Mouse (Mus musculus) kidney, embryonic 15.5 days (tissue): ENCODE data around the gene Agbl1. TPM values are rescaled to one million over a fixed set of nuclear protein-coding genes. Genes with fewer than 3 reads are reported as not detected.

ENCODE experiments used
- ATAC-seq: fragments of 200-750 bp; cut with Nextera tagmentation; replicated peaks from 2 replicates; pipeline ENCODE4 v1.8.0; 2017; ENCODE audit warnings: moderate TSS enrichment; ENCODE audit not compliant: low FRiP score
- H3K27ac ChIP-seq: fragments of 300-500 bp; sonication (generic); 2 replicates; pipeline ENCODE4 v1.5.1; 2015; ENCODE audit warnings: mild to moderate bottlenecking, inconsistent platforms
- H3K27me3 ChIP-seq: fragments of 300-500 bp; sonication (generic); 2 replicates; pipeline ENCODE4 v1.6.1; 2015; ENCODE audit warnings: inconsistent platforms
- H3K36me3 ChIP-seq: fragments of 300-500 bp; sonication (generic); 2 replicates; pipeline ENCODE4 v1.6.1; 2015; ENCODE audit warnings: inconsistent platforms
- H3K4me1 ChIP-seq: fragments of 300-500 bp; sonication (generic); 2 replicates; pipeline ENCODE4 v1.6.1; 2015; ENCODE audit warnings: inconsistent platforms
- H3K4me2 ChIP-seq: fragments of 300-500 bp; sonication (generic); 2 replicates; pipeline ENCODE4 v1.6.1; 2015; ENCODE audit warnings: moderate library complexity, mild to moderate bottlenecking, inconsistent platforms
- H3K4me3 ChIP-seq: fragments of 300-500 bp; sonication (generic); replicated peaks from 2 replicates; pipeline ENCODE4 v1.5.1; 2015; ENCODE audit warnings: mild to moderate bottlenecking, inconsistent platforms
- H3K9ac ChIP-seq: fragments of 300-500 bp; sonication (generic); 2 replicates; pipeline ENCODE4 v1.6.1; 2015; ENCODE audit warnings: mild to moderate bottlenecking, inconsistent platforms
- H3K9me3 ChIP-seq: fragments of 300-500 bp; sonication (generic); replicated peaks from 2 replicates; pipeline ENCODE4 v1.6.1; 2016; ENCODE audit warnings: inconsistent platforms
- WGBS: fragments of 180-500 bp; shearing (Covaris S2); methylation state at CpG from one replicate; pipeline ENCODE4 v1.1.7; 2015; ENCODE audit warnings: mixed read lengths; 5-methylcytosine and 5-hydroxymethylcytosine counted together
- polyA plus RNA-seq: library from polyadenylated mRNA; unstranded; fragments of >200 nt; fragmentation: Nextera tagmentation; extraction: Ambion mirVana; gene quantifications from 2 replicates; pipeline ENCODE4 v1.2.1, GENCODE M21; 2015

Gene Agbl1
- polyA plus RNA-seq, 1 experiment from 2014 or later = 0.09 TPM

DNA sequence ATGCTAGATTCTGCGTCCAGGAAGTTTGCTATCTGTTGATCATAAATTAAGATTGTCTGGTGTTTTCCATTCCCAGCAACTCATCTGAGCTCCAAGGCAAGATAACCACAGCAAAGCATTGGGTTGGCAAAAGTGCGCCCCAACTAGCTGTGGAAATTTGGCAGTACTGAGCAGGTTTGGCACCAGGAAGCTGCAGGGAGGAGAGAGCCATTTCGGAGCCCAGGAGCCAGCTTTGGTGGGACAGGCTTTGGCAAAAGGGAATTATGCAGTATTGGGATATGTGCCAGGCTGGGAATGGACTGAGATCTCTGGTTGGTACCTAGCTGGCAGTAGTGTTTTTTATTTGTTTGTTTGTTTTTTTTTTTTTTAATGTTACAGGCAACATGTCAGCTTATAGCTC lies 612.5 kb downstream of the Agbl1 start:
- H3K4me3 ChIP-seq = no peak overlapping the region
- no peak overlapping the region for H3K27ac ChIP-seq
- no peaks in the 10 kb centered on the region for H3K9me3 ChIP-seq
- no peak for ATAC-seq
- no peaks in the 10 kb centered on the region for H3K36me3 ChIP-seq
- no peaks in the 10 kb centered on the region for H3K27me3 ChIP-seq
- no peak overlapping the region for H3K4me2 ChIP-seq
- no peaks in the 10 kb centered on the region for H3K4me1 ChIP-seq
- 89% methylated on average over 3 of the region's 3 CpGs for WGBS
- no peak overlapping the region for H3K9ac ChIP-seq

- H3K4me3 ChIP-seq = peak overlapping the region; percentile 8; the same call in 1 of the 2 replicates
- H3K27ac ChIP-seq = no peak overlapping the region
These were observed 659.9 kb downstream of the Agbl1 start for GRCm38 (mm10) chr7:76889416-76890209.

GRCm38 (mm10) chr7:76904096-76904495 lies 674.4 kb downstream of the Agbl1 start:
- H3K4me2 ChIP-seq = no peak overlapping the region
- H3K9me3 ChIP-seq = no peaks in the 10 kb centered on the region
- no peak overlapping the region for H3K27ac ChIP-seq
- H3K9ac ChIP-seq = no peak overlapping the region
- no peak overlapping the region for H3K4me3 ChIP-seq
- H3K4me1 ChIP-seq = no peaks in the 10 kb centered on the region
- H3K27me3 ChIP-seq = no peaks in the 10 kb centered on the region
- ATAC-seq = no peak
- H3K36me3 ChIP-seq = no peaks in the 10 kb centered on the region
- 95% methylated on average over 1 of the region's 1 CpGs for WGBS

More at GRCm38 (mm10) chr7:76889416-76890209, 659.9 kb downstream of the Agbl1 start:
- Histone ChIP-seq H3K27me3 (no peaks in the 10 kb centered on the region), H3K9ac (no peak overlapping the region), H3K4me1 (no peaks in the 10 kb centered on the region), H3K9me3 (no peaks in the 10 kb centered on the region), H3K36me3 (no peaks in the 10 kb centered on the region), H3K4me2 (peak overlapping the region; percentile 41)
- ATAC-seq = peak; percentile 56; the same call in 1 of the 2 replicates
- WGBS = 39% methylated on average over 22 of the region's 22 CpGs

- whole genome bisulfite sequencing = 89% methylated on average over 5 of the region's 5 CpGs
- Histone ChIP-seq H3K4me3 (no peak overlapping the region), H3K27me3 (no peaks in the 10 kb centered on the region), H3K9me3 (no peaks in the 10 kb centered on the region), H3K36me3 (no peaks in the 10 kb centered on the region), H3K27ac (no peak overlapping the region), H3K4me2 (no peak overlapping the region), H3K9ac (no peak overlapping the region), H3K4me1 (no peaks in the 10 kb centered on the region)
- no peak for ATAC-seq
These were observed 682.0 kb downstream of the Agbl1 start for GRCm38 (mm10) chr7:76911672-76912071.

GRCm38 (mm10) chr7:76918871-76919270 lies 689.2 kb downstream of the Agbl1 start:
- H3K27ac ChIP-seq = no peak overlapping the region
- H3K4me3 ChIP-seq = no peak overlapping the region
- H3K4me2 ChIP-seq = no peak overlapping the region
- no peaks in the 10 kb centered on the region for H3K9me3 ChIP-seq
- H3K27me3 ChIP-seq = no peaks in the 10 kb centered on the region
- ATAC-seq = no peak
- H3K36me3 ChIP-seq = no peaks in the 10 kb centered on the region
- no peak overlapping the region for H3K9ac ChIP-seq
- no peaks in the 10 kb centered on the region for H3K4me1 ChIP-seq

- 57% methylated on average over 2 of the region's 2 CpGs for WGBS
- Histone ChIP-seq H3K4me1 (no peaks in the 10 kb centered on the region), H3K9me3 (no peaks in the 10 kb centered on the region), H3K36me3 (no peaks in the 10 kb centered on the region), H3K9ac (no peak overlapping the region), H3K27me3 (no peaks in the 10 kb centered on the region), H3K4me2 (no peak overlapping the region), H3K27ac (no peak overlapping the region), H3K4me3 (no peak overlapping the region)
- ATAC-seq = no peak
These were observed 692.0 kb downstream of the Agbl1 start for GRCm38 (mm10) chr7:76921671-76922070.

DNA sequence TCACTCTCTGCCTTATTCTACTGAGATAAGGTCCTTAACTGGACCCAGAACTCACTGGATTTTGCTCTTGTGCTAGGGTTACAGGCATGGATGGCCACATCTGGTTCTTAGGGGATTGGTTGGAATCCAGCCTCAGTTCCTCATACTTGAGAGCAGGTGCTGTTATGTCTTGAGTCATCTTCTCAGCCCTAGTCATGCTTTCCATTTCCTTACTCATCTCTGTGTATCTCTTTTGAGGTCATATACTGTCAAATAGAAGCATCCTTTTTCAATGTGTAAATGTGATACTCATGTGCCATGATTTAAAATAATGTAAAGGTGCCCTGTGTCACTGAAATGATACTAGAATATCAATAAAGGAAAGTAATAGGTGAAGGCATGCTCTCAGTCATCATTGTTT lies 705.5 kb downstream of the Agbl1 start:
- H3K9me3 ChIP-seq = no peaks in the 10 kb centered on the region
- no peak overlapping the region for H3K4me3 ChIP-seq
- ATAC-seq = no peak
- H3K27me3 ChIP-seq = no peaks in the 10 kb centered on the region
- H3K9ac ChIP-seq = no peak overlapping the region
- no peaks in the 10 kb centered on the region for H3K36me3 ChIP-seq
- no peak overlapping the region for H3K27ac ChIP-seq
- no peak overlapping the region for H3K4me2 ChIP-seq
- no peaks in the 10 kb centered on the region for H3K4me1 ChIP-seq

GRCm38 (mm10) chr7:76941531-76941930 lies 711.8 kb downstream of the Agbl1 start:
- Histone ChIP-seq H3K27me3 (no peaks in the 10 kb centered on the region), H3K9me3 (no peaks in the 10 kb centered on the region), H3K27ac (no peak overlapping the region), H3K9ac (no peak overlapping the region), H3K4me1 (no peaks in the 10 kb centered on the region), H3K4me3 (no peak overlapping the region), H3K36me3 (no peaks in the 10 kb centered on the region), H3K4me2 (no peak overlapping the region)
- no peak for ATAC-seq

- no peak overlapping the region for H3K9ac ChIP-seq
- H3K27me3 ChIP-seq = no peaks in the 10 kb centered on the region
- ATAC-seq = no peak
- no peak overlapping the region for H3K4me2 ChIP-seq
- no peak overlapping the region for H3K4me3 ChIP-seq
- WGBS = 13% methylated on average over 3 of the region's 3 CpGs
- no peaks in the 10 kb centered on the region for H3K4me1 ChIP-seq
- H3K9me3 ChIP-seq = no peaks in the 10 kb centered on the region
- H3K27ac ChIP-seq = no peak overlapping the region
- no peaks in the 10 kb centered on the region for H3K36me3 ChIP-seq
These were observed 741.6 kb downstream of the Agbl1 start for GRCm38 (mm10) chr7:76971334-76971733.

DNA sequence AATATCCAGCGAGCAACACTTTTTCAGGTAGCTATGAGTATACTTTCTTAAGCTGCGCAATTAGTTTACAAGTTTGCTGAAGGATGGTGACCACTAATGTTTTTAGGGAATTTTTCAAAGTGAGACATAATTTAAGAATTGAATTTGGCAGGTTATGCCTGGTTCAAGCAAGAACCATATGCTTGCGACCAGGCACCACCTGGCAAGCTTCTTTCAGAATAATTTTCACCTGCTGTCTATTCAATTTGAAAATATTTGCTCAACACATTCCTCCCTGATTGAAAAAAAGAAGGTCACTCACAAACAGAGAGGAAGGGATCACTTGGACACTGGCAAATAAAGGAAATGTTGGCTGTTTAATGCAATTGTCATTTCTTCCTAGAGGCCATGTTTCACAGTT lies 779.9 kb downstream of the Agbl1 start:
- Histone ChIP-seq H3K4me3 (no peak overlapping the region), H3K27me3 (no peaks in the 10 kb centered on the region), H3K27ac (no peak overlapping the region), H3K9me3 (no peaks in the 10 kb centered on the region), H3K36me3 (no peaks in the 10 kb centered on the region), H3K4me1 (no peaks in the 10 kb centered on the region), H3K4me2 (no peak overlapping the region), H3K9ac (no peak overlapping the region)
- no peak for ATAC-seq
- WGBS = 94% methylated on average over 3 of the region's 3 CpGs

DNA sequence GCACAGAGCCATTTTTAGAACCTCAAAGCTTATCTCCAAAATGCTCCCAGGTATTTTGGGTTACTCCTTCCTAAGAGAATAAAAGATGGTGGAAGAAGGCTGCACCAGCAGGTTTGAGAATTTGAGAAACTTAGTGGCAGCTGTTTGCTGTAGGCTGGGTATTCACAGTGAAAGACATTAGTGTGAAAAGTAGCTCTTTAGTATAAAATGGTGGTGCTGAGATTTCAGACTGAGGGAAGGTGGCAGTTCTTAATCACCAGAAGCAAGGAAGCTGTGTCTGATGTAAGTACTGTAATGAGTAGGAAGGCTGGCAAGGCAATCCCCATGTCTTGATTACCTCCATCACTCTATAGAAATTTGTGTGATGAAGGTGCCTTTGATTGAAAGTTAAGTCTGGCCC lies 799.3 kb downstream of the Agbl1 start:
- Histone ChIP-seq H3K27ac (no peak overlapping the region), H3K27me3 (no peaks in the 10 kb centered on the region), H3K4me1 (no peaks in the 10 kb centered on the region), H3K4me3 (no peak overlapping the region), H3K4me2 (no peak overlapping the region), H3K36me3 (no peaks in the 10 kb centered on the region), H3K9ac (no peak overlapping the region), H3K9me3 (no peaks in the 10 kb centered on the region)
- ATAC-seq = no peak

DNA sequence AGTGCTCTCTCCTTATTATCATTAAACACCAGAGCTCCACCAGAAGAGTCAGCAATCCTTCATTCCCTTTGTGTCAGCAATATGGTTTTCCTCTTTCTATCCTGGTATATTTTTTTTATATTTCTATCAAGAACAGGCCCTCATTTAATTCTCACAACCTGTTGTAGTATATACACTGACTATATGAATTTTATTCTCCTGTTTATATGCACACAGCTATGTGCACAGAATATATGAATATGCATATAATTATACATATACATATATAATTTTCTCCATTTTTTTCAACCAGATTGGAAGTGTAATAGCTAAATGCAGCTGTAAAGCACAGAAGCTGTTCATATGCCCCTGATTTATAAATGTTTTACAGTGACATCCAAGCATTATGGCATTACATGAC lies 846.3 kb downstream of the Agbl1 start:
- H3K4me3 ChIP-seq = no peak overlapping the region
- no peak overlapping the region for H3K27ac ChIP-seq
- ATAC-seq = no peak
- no peaks in the 10 kb centered on the region for H3K9me3 ChIP-seq
- H3K27me3 ChIP-seq = no peaks in the 10 kb centered on the region
- H3K36me3 ChIP-seq = no peaks in the 10 kb centered on the region
- no peak overlapping the region for H3K9ac ChIP-seq
- no peaks in the 10 kb centered on the region for H3K4me1 ChIP-seq
- no peak overlapping the region for H3K4me2 ChIP-seq

DNA sequence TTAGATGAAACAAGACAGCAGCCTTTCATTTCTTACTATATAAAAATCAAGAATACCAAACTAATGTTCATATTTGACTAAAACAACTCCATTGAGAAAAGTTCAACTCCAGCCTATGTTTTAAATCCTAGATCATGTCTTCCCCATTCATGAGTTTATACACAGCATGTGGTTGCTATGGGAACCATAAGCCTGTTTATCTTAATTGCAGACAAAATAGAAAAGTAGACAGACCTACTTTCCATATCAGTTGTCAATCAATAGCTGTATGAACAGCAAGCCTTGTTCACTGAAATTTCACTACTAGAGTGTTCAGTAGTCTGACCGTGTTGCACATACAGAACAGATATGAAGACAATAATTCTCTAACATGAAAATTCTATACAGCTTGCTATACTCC lies 857.6 kb downstream of the Agbl1 start:
- 89% methylated on average over 1 of the region's 1 CpGs for WGBS

More for the DNA sequence above, 857.6 kb downstream of the Agbl1 start:
- H3K27me3 ChIP-seq = no peaks in the 10 kb centered on the region
- no peaks in the 10 kb centered on the region for H3K9me3 ChIP-seq
- no peaks in the 10 kb centered on the region for H3K36me3 ChIP-seq
- H3K9ac ChIP-seq = no peak overlapping the region
- H3K4me2 ChIP-seq = no peak overlapping the region
- no peaks in the 10 kb centered on the region for H3K4me1 ChIP-seq
- ATAC-seq = no peak
- no peak overlapping the region for H3K27ac ChIP-seq
- H3K4me3 ChIP-seq = no peak overlapping the region
